Mouse (Mus musculus): ENCODE results near the gene Sema3a. TPM values are rescaled to one million over a fixed set of nuclear protein-coding genes. Genes with fewer than 3 reads are reported as not detected.

The Sema3a gene
- polyA plus RNA-seq, 1 experiment from 2014 or later = 21.1 TPM

DNA sequence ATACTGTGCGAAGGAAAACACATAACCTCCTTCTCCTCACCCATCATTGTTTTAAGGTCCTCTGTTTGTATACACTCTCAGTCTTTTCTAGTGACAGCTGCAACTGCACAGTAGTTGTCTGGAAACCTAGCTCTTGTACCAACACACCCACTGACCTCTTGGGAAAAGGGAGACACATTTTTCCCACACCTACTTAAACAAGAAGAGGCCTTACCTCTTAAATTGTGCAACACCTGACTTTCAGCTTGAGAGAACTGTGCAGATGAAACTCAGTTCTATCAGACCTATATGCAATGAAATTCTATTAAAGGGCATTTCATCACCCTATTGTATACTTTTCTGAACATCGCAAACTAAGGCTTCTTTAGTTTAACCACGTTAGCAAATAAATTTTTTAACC is 262.5 kb downstream of the Sema3a start:
- ATAC-seq (ENCODE audit: low FRiP score, low read depth) = no peak
- Histone ChIP-seq H3K36me3 (no peaks in the 10 kb centered on the region), H3K4me3 (no peak overlapping the region), H3K9ac (no peak overlapping the region), H3K4me1 (no peaks in the 10 kb centered on the region), H3K27me3 (replicated peaks) (no peaks in the 10 kb centered on the region), H3K4me2 (replicated peaks) (no peak overlapping the region), H3K9me3 (no peaks in the 10 kb centered on the region), H3K27ac (no peak overlapping the region)
- WGBS = 82% methylated on average over 3 of the region's 3 CpGs

GRCm38 (mm10) chr5:13389995-13390394 is 264.8 kb downstream of the Sema3a start:
- no peak for ATAC-seq (ENCODE audit: low FRiP score, low read depth)
- Histone ChIP-seq H3K9me3 (no peaks in the 10 kb centered on the region), H3K4me3 (no peak overlapping the region), H3K27me3 (replicated peaks) (no peaks in the 10 kb centered on the region), H3K9ac (no peak overlapping the region), H3K4me2 (replicated peaks) (no peak overlapping the region), H3K4me1 (no peaks in the 10 kb centered on the region), H3K27ac (no peak overlapping the region), H3K36me3 (no peaks in the 10 kb centered on the region)
- WGBS = 85% methylated on average over 3 of the region's 3 CpGs

GRCm38 (mm10) chr5:13405432-13405831 is 280.2 kb downstream of the Sema3a start:
- Histone ChIP-seq H3K4me1 (no peaks in the 10 kb centered on the region), H3K27me3 (replicated peaks) (no peaks in the 10 kb centered on the region), H3K36me3 (no peaks in the 10 kb centered on the region), H3K9ac (no peak overlapping the region), H3K4me2 (replicated peaks) (no peak overlapping the region), H3K9me3 (no peaks in the 10 kb centered on the region), H3K4me3 (no peak overlapping the region), H3K27ac (no peak overlapping the region)
- no peak for ATAC-seq (ENCODE audit: low FRiP score, low read depth)
- WGBS = 20% methylated on average over 1 of the region's 1 CpGs

- WGBS = 89% methylated on average over 2 of the region's 2 CpGs
- no peak overlapping the region for H3K27ac ChIP-seq
- no peaks in the 10 kb centered on the region for H3K4me1 ChIP-seq
- no peaks in the 10 kb centered on the region for H3K9me3 ChIP-seq
- no peak overlapping the region for H3K4me3 ChIP-seq
- H3K27me3 ChIP-seq (replicated peaks) = no peaks in the 10 kb centered on the region
- no peak overlapping the region for H3K9ac ChIP-seq
- no peaks in the 10 kb centered on the region for H3K36me3 ChIP-seq
- ATAC-seq (ENCODE audit: low FRiP score, low read depth) = no peak
- H3K4me2 ChIP-seq (replicated peaks) = no peak overlapping the region
Measured at GRCm38 (mm10) chr5:13406131-13406530, 280.9 kb downstream of the Sema3a start.

DNA sequence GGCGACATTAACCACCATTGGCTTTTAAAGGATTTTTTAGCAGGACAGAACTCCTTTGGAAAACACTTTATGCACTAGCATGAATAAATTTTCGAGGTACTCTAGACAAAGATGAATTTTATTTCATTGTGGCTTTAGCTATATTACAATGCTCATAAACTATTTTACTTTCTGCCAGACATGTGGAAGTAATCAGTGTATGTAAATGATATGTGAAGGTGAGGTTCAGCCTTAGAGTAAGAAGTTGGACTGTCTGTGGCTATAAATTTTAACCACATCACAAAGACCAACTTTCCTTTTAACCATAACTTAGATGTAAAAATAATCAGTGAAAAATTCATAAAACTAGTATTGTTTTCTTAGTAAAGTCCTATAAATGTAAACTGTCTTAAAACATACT is 286.7 kb downstream of the Sema3a start:
- H3K4me2 ChIP-seq (replicated peaks) = no peak overlapping the region
- no peak for ATAC-seq (ENCODE audit: low FRiP score, low read depth)
- no peaks in the 10 kb centered on the region for H3K36me3 ChIP-seq
- no peak overlapping the region for H3K9ac ChIP-seq
- WGBS = 72% methylated on average over 2 of the region's 2 CpGs
- no peaks in the 10 kb centered on the region for H3K9me3 ChIP-seq
- H3K4me3 ChIP-seq = no peak overlapping the region
- no peaks in the 10 kb centered on the region for H3K4me1 ChIP-seq
- H3K27me3 ChIP-seq (replicated peaks) = no peaks in the 10 kb centered on the region
- no peak overlapping the region for H3K27ac ChIP-seq

GRCm38 (mm10) chr5:13413915-13414525 is 288.8 kb downstream of the Sema3a start:
- H3K27me3 ChIP-seq (replicated peaks) = no peaks in the 10 kb centered on the region
- peak; percentile 48; the same call in 1 of the 2 replicates for ATAC-seq (ENCODE audit: low FRiP score, low read depth)
- H3K4me1 ChIP-seq = no peaks in the 10 kb centered on the region
- WGBS = 37% methylated on average over 2 of the region's 2 CpGs
- no peak overlapping the region for H3K4me3 ChIP-seq
- H3K36me3 ChIP-seq = no peaks in the 10 kb centered on the region
- no peak overlapping the region for H3K9ac ChIP-seq
- H3K27ac ChIP-seq = no peak overlapping the region
- no peak overlapping the region for H3K4me2 ChIP-seq (replicated peaks)
- no peaks in the 10 kb centered on the region for H3K9me3 ChIP-seq

DNA sequence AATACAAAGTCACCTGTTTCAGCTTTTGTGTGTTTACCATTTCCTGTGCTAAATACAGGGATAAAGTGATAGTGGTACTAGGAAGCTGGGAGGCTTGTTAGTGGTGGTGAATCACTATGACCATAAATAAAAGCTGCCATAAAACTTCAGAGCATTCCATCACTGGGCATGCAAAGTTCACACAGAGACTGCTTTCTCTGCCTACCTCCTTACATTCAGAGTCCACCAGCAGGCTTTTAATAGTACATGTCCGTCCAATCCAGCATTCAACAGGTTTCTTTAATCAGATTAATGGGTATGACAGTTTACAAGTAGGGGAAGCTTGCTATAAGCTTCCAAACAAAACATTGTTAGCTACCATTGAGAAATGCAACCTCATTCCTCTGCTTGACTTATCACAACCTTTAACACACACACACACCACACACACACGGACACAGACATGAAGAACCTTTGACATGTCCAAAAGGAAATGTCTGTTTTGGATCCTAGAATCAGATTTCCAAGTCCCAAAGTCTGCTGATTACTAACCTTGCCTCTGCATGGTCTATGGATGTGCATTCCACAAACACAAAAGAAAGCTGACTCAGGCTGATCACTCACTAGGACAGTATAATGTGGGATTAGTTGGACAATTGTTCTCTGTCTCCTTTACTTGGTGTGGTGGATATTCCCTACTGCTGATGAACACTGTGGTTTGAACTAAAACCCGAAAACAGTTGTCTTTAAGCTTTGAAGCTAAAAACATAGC is 291.9 kb downstream of the Sema3a start:
- ATAC-seq (ENCODE audit: low FRiP score, low read depth) = no peak
- H3K4me3 ChIP-seq = no peak overlapping the region
- H3K27ac ChIP-seq = no peak overlapping the region
- no peaks in the 10 kb centered on the region for H3K36me3 ChIP-seq
- no peaks in the 10 kb centered on the region for H3K4me1 ChIP-seq
- H3K4me2 ChIP-seq (replicated peaks) = no peak overlapping the region
- H3K9me3 ChIP-seq = no peaks in the 10 kb centered on the region
- 66% methylated on average over 3 of the region's 3 CpGs for WGBS
- H3K9ac ChIP-seq = no peak overlapping the region
- no peaks in the 10 kb centered on the region for H3K27me3 ChIP-seq (replicated peaks)

DNA sequence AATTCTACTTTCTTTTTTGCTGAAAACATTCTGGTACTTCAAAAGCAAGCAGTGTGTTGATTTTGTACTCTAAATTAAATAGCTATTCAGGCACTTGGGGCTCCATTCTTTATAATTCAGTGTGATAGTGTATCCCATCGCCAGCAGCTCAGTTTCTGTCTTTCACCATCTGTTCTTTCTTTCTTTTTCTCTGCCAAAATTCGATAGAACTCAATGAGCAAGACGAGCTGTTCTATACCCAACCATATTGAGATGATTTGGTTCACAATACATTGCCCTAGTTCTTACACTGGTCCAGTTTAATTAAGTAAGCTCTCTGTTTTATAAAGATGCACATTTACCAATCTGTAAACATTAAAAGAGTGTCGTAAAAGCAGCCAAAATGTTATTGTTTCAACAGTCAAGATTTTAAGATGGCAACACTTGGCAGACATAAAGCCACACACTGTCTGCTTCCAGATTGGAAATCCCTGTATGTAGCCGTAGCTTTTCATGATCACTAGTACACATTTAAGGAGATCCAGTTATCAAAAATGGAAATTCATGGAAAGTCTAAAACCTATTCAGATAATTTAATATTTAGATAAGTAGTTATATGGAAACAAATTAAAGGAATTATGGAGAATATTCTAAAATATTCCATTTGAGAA is 296.2 kb downstream of the Sema3a start:
- Histone ChIP-seq H3K36me3 (no peaks in the 10 kb centered on the region), H3K9ac (no peak overlapping the region), H3K27ac (no peak overlapping the region), H3K4me2 (replicated peaks) (no peak overlapping the region), H3K4me3 (no peak overlapping the region), H3K27me3 (replicated peaks) (no peaks in the 10 kb centered on the region), H3K4me1 (no peaks in the 10 kb centered on the region), H3K9me3 (no peaks in the 10 kb centered on the region)
- ATAC-seq (ENCODE audit: low FRiP score, low read depth) = no peak
- 81% methylated on average over 5 of the region's 5 CpGs for WGBS

GRCm38 (mm10) chr5:13428702-13429101 is 303.5 kb downstream of the Sema3a start:
- WGBS = 58% methylated on average over 1 of the region's 1 CpGs
- no peaks in the 10 kb centered on the region for H3K36me3 ChIP-seq
- H3K27me3 ChIP-seq (replicated peaks) = no peaks in the 10 kb centered on the region
- no peaks in the 10 kb centered on the region for H3K4me1 ChIP-seq
- no peak overlapping the region for H3K4me2 ChIP-seq (replicated peaks)
- no peaks in the 10 kb centered on the region for H3K9me3 ChIP-seq
- H3K4me3 ChIP-seq = no peak overlapping the region
- ATAC-seq (ENCODE audit: low FRiP score, low read depth) = no peak
- H3K9ac ChIP-seq = no peak overlapping the region
- H3K27ac ChIP-seq = no peak overlapping the region

DNA sequence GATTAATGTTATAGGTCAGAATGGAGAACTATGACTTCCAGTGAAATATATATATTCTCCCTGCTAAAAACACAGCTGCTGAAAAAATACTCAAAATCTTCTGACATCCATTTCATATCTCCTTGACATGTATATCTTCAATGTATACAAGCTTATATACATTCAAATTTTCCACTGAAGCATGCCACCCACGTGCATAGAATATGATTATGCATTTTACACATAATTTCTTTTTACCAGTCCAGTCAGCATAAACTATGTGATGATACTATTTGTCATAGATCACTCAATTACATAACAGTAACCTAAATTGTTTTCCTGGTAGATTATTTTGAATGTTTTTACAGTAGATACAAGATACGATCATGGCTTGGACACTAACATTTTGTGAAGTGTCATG is 306.6 kb downstream of the Sema3a start:
- no peaks in the 10 kb centered on the region for H3K9me3 ChIP-seq
- H3K27me3 ChIP-seq (replicated peaks) = no peaks in the 10 kb centered on the region
- 89% methylated on average over 2 of the region's 2 CpGs for WGBS
- H3K27ac ChIP-seq = no peak overlapping the region
- no peak overlapping the region for H3K9ac ChIP-seq
- H3K4me1 ChIP-seq = no peaks in the 10 kb centered on the region
- no peaks in the 10 kb centered on the region for H3K36me3 ChIP-seq
- ATAC-seq (ENCODE audit: low FRiP score, low read depth) = no peak
- H3K4me2 ChIP-seq (replicated peaks) = no peak overlapping the region
- H3K4me3 ChIP-seq = no peak overlapping the region

DNA sequence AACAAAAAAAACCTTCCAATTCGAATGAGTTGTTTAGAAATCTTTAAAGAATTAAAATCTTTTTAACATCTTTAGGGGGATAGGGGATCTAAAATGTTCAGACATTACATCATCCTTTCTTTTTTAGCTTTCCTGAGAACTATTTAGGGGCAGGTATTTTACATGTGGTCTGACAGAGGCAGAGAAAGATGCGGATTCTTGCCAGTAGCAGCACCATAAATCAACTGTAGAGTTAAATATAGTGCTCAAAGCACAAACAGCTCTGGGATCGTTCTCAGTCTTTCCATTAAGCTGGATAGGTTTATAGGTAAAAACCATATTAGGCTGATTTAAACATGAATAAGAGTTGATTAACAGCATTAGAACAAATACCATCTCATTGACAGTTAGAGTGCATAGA is 307.4 kb downstream of the Sema3a start:
- H3K4me1 ChIP-seq = no peaks in the 10 kb centered on the region
- no peak overlapping the region for H3K9ac ChIP-seq
- H3K27me3 ChIP-seq (replicated peaks) = no peaks in the 10 kb centered on the region
- 50% methylated on average over 3 of the region's 3 CpGs for WGBS
- H3K27ac ChIP-seq = no peak overlapping the region
- ATAC-seq (ENCODE audit: low FRiP score, low read depth) = no peak
- no peaks in the 10 kb centered on the region for H3K36me3 ChIP-seq
- H3K4me3 ChIP-seq = no peak overlapping the region
- H3K9me3 ChIP-seq = no peaks in the 10 kb centered on the region
- H3K4me2 ChIP-seq (replicated peaks) = no peak overlapping the region

- H3K4me3 ChIP-seq = no peak overlapping the region
- no peak for ATAC-seq (ENCODE audit: low FRiP score, low read depth)
- WGBS = 70% methylated on average over 2 of the region's 2 CpGs
- H3K4me2 ChIP-seq (replicated peaks) = no peak overlapping the region
- no peak overlapping the region for H3K9ac ChIP-seq
- no peak overlapping the region for H3K27ac ChIP-seq
- H3K36me3 ChIP-seq = no peaks in the 10 kb centered on the region
- no peaks in the 10 kb centered on the region for H3K4me1 ChIP-seq
- no peaks in the 10 kb centered on the region for H3K9me3 ChIP-seq
- no peaks in the 10 kb centered on the region for H3K27me3 ChIP-seq (replicated peaks)
Measured at GRCm38 (mm10) chr5:13433303-13433702, 308.1 kb downstream of the Sema3a start.

Measured in neural tube, embryonic 12.5 days (tissue).